Mouse (Mus musculus) duodenum, adult 2 months (tissue): Measurements from ENCODE around the gene Ublcp1. TPM values are rescaled to one million over a fixed set of nuclear protein-coding genes. Genes with fewer than 3 reads are reported as not detected.

ENCODE experiments used
- polyA plus RNA-seq: library from polyadenylated mRNA; depleted of rRNA; stranded (reverse); fragments of >200 nt; gene quantifications from 2 replicates; pipeline ENCODE4 v1.2.3, GENCODE M21; 2012; ENCODE audit warnings: low replicate concordance; rRNA removed

Gene Ublcp1
- 1.1 and 1.7 TPM in 2 replicates for polyA plus RNA-seq

GRCm38 (mm10) chr11:44470432-44471336 lies at the start of gene Ublcp1:
Gene Ublcp1, minus strand, starts transcription at chr11:44470498.

GRCm38 (mm10) chr11:44518281-44519095 lies 48.2 kb upstream of the Ublcp1 start, which contains the start of gene Rnf145:
Gene Rnf145, plus strand, starts transcription at chr11:44518964.

Other genes with a start within 250 kb of the Ublcp1 start
- not detected in 2 replicates for gene Il12b, start 70.4 kb downstream of the Ublcp1 start, polyA plus RNA-seq
- gene Rnf145, start 48.5 kb upstream of the Ublcp1 start, polyA plus RNA-seq: 26.6 and 52.6 TPM in 2 replicates
- gene Ebf1, start 146.8 kb upstream of the Ublcp1 start, polyA plus RNA-seq: 1.2 and 2.0 TPM in 2 replicates